Mouse (Mus musculus) heart, embryonic 13.5 days (tissue): ENCODE measurements around the gene Atm. TPM values are rescaled to one million over a fixed set of nuclear protein-coding genes. Genes with fewer than 3 reads are reported as not detected.

Experiments
- ATAC-seq: fragments of 200-750 bp; cut with Nextera tagmentation; 2 replicates; pipeline ENCODE4 v1.8.0; 2017; ENCODE audit warnings: moderate TSS enrichment; ENCODE audit not compliant: insufficient number of reproducible peaks, low FRiP score, low TSS enrichment; ENCODE audit errors: extremely low read depth
- H3K27ac ChIP-seq: fragments of 300-500 bp; sonication (generic); replicated peaks from 2 replicates; pipeline ENCODE4 v1.5.1; 2015; ENCODE audit warnings: moderate library complexity, mild to moderate bottlenecking, inconsistent platforms
- H3K27me3 ChIP-seq: fragments of 300-500 bp; sonication (generic); replicated peaks from 2 replicates; pipeline ENCODE4 v1.6.1; 2015; ENCODE audit warnings: mild to moderate bottlenecking, inconsistent platforms
- H3K36me3 ChIP-seq: fragments of 300-500 bp; sonication (generic); 2 replicates; pipeline ENCODE4 v1.6.1; 2015; ENCODE audit warnings: mild to moderate bottlenecking, inconsistent platforms
- H3K4me1 ChIP-seq: fragments of 300-500 bp; sonication (generic); 2 replicates; pipeline ENCODE4 v1.6.1; 2015; ENCODE audit warnings: inconsistent platforms
- H3K4me2 ChIP-seq: fragments of 300-500 bp; sonication (generic); 2 replicates; pipeline ENCODE4 v1.6.1; 2015; ENCODE audit warnings: inconsistent platforms, mild to moderate bottlenecking, moderate library complexity
- H3K4me3 ChIP-seq: fragments of 300-500 bp; sonication (generic); 2 replicates; pipeline ENCODE4 v1.5.1; 2015; ENCODE audit warnings: moderate library complexity, mild to moderate bottlenecking, inconsistent platforms
- H3K9ac ChIP-seq: fragments of 300-500 bp; sonication (generic); 2 replicates; pipeline ENCODE4 v1.6.1; 2015; ENCODE audit warnings: inconsistent platforms, mild to moderate bottlenecking, moderate library complexity
- H3K9me3 ChIP-seq: fragments of 300-500 bp; sonication (generic); 2 replicates; pipeline ENCODE4 v1.6.1; 2016; ENCODE audit warnings: inconsistent platforms
- WGBS: fragments of 180-500 bp; shearing (Covaris S2); methylation state at CpG from one replicate; pipeline ENCODE4 v1.1.7; 2015; ENCODE audit warnings: mixed read lengths; 5-methylcytosine and 5-hydroxymethylcytosine counted together
- polyA plus RNA-seq: library from polyadenylated mRNA; unstranded; fragments of >200 nt; fragmentation: Nextera tagmentation; extraction: Ambion mirVana; gene quantifications from 2 replicates; pipeline ENCODE4 v1.2.1, GENCODE M21; 2015

Gene Atm
- 6.0 and 7.8 TPM in 2 replicates for polyA plus RNA-seq

- Histone ChIP-seq H3K9ac (peak within 1 kb of the TSS; percentile 96), H3K9me3 (no peaks in the 10 kb centered on the region), H3K27ac (peak within 1 kb of the TSS; percentile 95), H3K27me3 (no peaks in the 10 kb centered on the region), H3K4me3 (peak within 1 kb of the TSS; percentile 98), H3K36me3 (peaks cover 13% of the 10 kb centered on the region), H3K4me2 (peak within 1 kb of the TSS; percentile 92), H3K4me1 (peaks cover 27% of the 10 kb centered on the region)
- under 1% methylated on average over 69 of the region's 69 CpGs for WGBS
- peak; percentile 99 for ATAC-seq
These were observed at the start of gene Atm, which contains the start of gene Npat for GRCm38 (mm10) chr9:53536558-53537320. TSS of gene Atm (minus strand) at chr9:53536740. TSS of gene Npat (plus strand) at chr9:53537047.

- H3K9me3 ChIP-seq = no peaks in the 10 kb centered on the region
- no peak overlapping the region for H3K9ac ChIP-seq
- peaks cover 91% of the 10 kb centered on the region for H3K36me3 ChIP-seq
- H3K27ac ChIP-seq = no peak overlapping the region
- 85% methylated on average over 4 of the region's 4 CpGs for WGBS
- no peak for ATAC-seq
- no peaks in the 10 kb centered on the region for H3K27me3 ChIP-seq
- no peak overlapping the region for H3K4me2 ChIP-seq
- no peak overlapping the region for H3K4me3 ChIP-seq
- H3K4me1 ChIP-seq = no peaks in the 10 kb centered on the region
These were observed 45.3 kb upstream of the Atm start for GRCm38 (mm10) chr9:53581870-53582269.

DNA sequence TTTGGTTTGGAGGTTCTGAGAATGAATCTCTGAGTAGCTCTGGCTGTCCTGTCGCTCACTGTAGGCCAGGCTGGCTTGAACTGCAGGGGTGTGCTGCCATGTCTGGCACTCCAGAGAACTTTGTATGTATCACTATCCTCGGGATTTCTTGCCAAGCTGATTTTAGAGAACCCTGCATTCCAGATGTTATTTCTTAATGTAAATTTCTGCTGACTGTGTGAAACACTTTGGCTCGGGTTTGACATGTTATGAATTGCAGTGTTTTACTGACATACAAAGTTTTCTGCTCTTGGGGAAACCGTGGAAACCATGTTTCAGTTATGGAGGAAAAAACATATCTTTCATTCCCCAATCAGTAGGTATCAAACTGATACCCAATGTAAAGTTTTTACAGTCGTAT is 39.2 kb upstream of the Atm start:
- Histone ChIP-seq H3K27me3 (no peaks in the 10 kb centered on the region), H3K9me3 (no peaks in the 10 kb centered on the region), H3K36me3 (peaks cover 79% of the 10 kb centered on the region), H3K4me3 (no peak overlapping the region), H3K4me2 (no peak overlapping the region), H3K27ac (no peak overlapping the region), H3K4me1 (no peaks in the 10 kb centered on the region), H3K9ac (no peak overlapping the region)
- ATAC-seq = no peak
- 83% methylated on average over 5 of the region's 5 CpGs for WGBS

DNA sequence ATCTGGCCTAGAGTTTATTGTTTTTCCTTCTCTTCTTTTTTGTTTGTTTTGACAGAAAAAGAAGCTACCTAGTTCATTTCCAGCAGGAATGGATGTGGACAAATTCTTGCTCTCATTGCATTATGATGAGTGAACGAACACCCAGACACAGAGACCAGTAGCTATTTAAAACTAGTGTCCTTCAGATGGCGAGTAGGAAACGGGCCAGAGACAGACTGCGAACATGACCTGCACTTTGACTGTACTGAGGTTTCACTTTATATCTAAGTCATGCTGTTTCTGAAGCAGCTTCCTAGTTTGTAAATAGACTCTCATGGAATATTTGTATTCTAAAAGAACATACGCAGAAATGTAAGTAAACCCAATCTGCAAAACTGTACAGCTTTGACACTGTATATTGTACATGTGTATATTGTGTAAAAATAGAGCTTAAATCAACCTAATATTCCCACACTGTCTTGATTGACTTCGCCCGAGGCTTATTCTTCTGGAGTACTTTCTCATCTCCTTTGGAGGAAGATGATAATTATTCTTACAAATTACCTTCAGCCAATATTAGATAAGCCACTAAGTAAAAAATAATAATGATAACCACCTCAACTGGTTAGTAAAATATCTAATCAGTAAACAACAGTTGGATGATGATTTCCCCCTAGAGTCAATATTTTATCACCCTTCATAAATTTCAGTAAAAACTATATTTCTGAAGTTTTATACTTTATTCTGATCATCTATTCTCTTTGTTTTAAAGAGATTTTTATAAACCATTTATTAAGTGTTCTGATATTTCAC is 36.2 kb upstream of the Atm start:
- Histone ChIP-seq H3K4me2 (no peak overlapping the region), H3K27me3 (no peaks in the 10 kb centered on the region), H3K27ac (no peak overlapping the region), H3K4me1 (no peaks in the 10 kb centered on the region), H3K9me3 (no peaks in the 10 kb centered on the region), H3K36me3 (peaks cover 75% of the 10 kb centered on the region), H3K4me3 (no peak overlapping the region), H3K9ac (no peak overlapping the region)
- no peak for ATAC-seq
- 73% methylated on average over 7 of the region's 7 CpGs for WGBS

- Histone ChIP-seq H3K27me3 (no peaks in the 10 kb centered on the region), H3K9me3 (no peaks in the 10 kb centered on the region), H3K4me1 (no peaks in the 10 kb centered on the region), H3K4me2 (no peak overlapping the region), H3K4me3 (no peak overlapping the region), H3K9ac (no peak overlapping the region), H3K36me3 (peaks cover 77% of the 10 kb centered on the region), H3K27ac (no peak overlapping the region)
- WGBS = 85% methylated on average over 6 of the region's 6 CpGs
- ATAC-seq = no peak
These were observed 34.1 kb upstream of the Atm start for GRCm38 (mm10) chr9:53570662-53571061.

DNA sequence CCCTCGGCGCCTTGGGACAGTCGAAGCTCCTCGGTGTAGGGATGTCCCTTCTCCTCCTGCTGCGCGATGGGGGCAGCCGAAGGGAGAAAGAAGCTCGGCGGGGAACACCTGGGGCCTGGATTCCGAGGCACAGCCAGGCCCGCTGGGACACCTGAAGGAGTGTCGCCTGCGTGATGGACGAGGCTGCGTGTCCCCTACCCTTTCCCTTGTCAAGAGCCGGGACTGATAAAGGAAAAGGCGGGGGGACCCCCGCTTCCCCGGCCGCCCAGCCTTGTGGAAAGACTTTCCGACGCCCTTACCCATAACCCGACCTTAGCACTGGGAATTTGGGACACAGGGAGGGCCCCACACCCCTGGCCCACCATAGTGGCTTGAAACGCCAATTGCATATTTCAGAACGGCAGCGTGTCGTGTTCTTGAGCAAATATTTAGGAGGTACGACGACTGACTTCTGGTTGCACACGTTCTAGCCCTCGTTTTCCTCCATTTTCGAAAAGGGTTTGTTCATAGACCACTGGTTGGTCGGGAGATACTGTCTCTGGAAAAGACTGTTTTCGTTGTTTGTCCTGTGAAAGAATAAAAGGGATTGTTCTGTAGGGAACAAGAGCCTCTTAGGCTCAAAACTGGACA is 911 bp upstream of the Atm start:
- Histone ChIP-seq H3K27me3 (no peaks in the 10 kb centered on the region), H3K4me3 (peak overlapping the region; percentile 98), H3K27ac (peak overlapping the region; percentile 95), H3K4me1 (peaks cover 27% of the 10 kb centered on the region), H3K4me2 (peak overlapping the region; percentile 83), H3K9me3 (no peaks in the 10 kb centered on the region), H3K36me3 (peaks cover 9% of the 10 kb centered on the region), H3K9ac (peak overlapping the region; percentile 96)
- WGBS = 0% methylated on average over 32 of the region's 34 CpGs
- ATAC-seq = no peak

DNA sequence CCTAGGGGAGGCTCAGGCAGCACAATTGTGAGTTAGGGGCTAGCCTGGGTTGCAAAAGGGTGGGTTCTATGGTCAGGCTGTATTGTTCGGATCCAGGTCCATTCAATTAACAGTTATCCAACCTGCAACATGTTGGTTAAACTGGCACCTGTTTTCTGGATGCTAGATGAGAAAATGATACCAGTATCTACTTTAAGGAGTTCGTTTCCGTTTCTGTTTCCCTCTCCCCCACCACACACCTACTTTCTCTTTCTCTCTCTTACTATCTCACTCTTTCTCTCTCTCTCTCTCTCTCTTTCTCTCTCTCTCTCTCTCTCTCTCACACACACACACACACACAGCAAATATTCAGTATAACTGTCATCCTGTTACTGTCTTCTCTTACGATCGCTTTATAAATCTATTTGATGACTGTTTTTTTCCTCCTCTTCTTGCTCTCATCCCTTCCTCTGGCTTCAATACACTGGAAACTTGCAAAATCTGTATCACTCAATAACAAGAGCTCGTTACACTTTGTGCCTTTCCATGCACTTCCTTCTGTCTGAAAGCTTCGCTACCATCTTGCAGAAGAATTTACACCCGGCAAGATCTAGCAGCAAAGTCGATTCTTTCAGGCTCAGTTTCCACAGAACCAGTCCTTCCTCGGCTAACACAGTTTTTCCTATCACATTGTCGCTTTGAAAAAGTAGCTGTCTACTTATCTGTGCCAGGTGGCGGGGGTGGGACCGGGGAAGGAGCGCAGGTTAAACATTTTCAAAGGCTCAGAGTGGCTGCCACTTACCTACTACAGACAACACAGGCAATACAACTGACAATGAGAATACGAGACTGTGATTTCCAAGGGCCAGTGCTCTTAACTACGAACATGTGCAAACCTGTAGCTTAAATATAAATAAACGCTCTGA is 872 bp downstream of the Atm start:
- H3K4me3 ChIP-seq = peak overlapping the region; percentile 98
- H3K27me3 ChIP-seq = no peaks in the 10 kb centered on the region
- peak overlapping the region; percentile 92 for H3K4me2 ChIP-seq
- no peak for ATAC-seq
- WGBS = 13% methylated on average over 17 of the region's 17 CpGs
- peaks cover 21% of the 10 kb centered on the region for H3K36me3 ChIP-seq
- peaks cover 27% of the 10 kb centered on the region for H3K4me1 ChIP-seq
- H3K9me3 ChIP-seq = no peaks in the 10 kb centered on the region
- H3K9ac ChIP-seq = peak overlapping the region; percentile 86
- H3K27ac ChIP-seq = peak overlapping the region; percentile 72

DNA sequence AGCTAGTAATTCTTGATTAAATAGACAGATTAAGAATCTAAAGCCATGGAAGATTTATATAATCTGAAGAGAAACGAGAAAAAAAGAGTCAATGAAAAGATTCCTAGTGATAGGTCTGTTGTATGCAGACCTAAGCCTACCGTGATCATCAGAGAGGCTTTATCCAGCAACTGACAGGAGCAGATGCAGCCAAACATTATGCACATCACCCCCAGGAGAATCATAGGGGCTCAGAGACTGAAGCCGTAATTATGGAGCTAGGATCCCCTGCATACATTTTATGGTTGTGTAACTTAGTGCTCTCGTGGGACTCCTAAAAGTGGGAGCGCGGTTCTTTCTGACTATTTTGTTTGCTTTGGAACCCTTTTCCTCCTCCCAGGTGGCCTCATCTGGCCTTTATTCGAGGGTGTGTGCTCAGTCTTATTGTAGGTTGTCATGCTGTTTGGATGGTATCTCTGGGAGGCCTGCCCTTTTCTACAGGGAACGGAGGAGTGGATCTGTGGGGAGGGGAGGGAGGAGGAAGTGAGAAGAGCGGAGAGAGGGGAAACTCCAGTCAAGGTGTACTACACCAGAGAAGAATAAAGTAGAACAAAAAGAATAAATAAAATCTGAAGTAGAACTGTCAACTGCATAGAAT is 19.0 kb downstream of the Atm start:
- ATAC-seq = no peak

DNA sequence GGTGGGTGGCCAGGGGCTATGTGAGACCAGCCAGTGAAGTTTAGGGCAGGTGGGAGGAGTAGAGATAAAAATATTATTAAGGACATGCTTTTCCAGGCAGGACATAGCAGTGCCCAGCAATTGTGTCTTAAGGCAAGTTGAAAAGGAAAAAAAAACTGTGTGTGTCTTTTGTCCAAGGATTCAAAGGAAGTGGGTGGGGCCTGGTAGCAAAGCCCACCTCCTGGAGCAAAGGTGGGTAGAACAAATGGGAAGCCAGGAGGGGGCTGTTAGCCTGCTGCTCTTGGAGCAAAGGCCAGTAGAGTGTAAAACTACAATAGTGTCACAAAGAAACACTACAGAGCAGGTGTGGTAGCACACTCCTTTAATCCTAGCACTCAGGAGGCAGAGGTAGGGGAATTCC is 22.4 kb downstream of the Atm start:
- no peak overlapping the region for H3K9ac ChIP-seq
- H3K9me3 ChIP-seq = no peaks in the 10 kb centered on the region
- H3K4me1 ChIP-seq = no peaks in the 10 kb centered on the region
- H3K36me3 ChIP-seq = peaks cover 41% of the 10 kb centered on the region
- H3K4me3 ChIP-seq = no peak overlapping the region
- H3K27me3 ChIP-seq = no peaks in the 10 kb centered on the region
- no peak for ATAC-seq
- no peak overlapping the region for H3K4me2 ChIP-seq
- H3K27ac ChIP-seq = no peak overlapping the region

More for the DNA sequence above, 19.0 kb downstream of the Atm start:
- Histone ChIP-seq H3K9me3 (no peaks in the 10 kb centered on the region), H3K27ac (no peak overlapping the region), H3K4me3 (no peak overlapping the region), H3K27me3 (no peaks in the 10 kb centered on the region), H3K36me3 (peaks cover 34% of the 10 kb centered on the region), H3K9ac (no peak overlapping the region), H3K4me1 (no peaks in the 10 kb centered on the region), H3K4me2 (no peak overlapping the region)
- WGBS = 72% methylated on average over 9 of the region's 9 CpGs

DNA sequence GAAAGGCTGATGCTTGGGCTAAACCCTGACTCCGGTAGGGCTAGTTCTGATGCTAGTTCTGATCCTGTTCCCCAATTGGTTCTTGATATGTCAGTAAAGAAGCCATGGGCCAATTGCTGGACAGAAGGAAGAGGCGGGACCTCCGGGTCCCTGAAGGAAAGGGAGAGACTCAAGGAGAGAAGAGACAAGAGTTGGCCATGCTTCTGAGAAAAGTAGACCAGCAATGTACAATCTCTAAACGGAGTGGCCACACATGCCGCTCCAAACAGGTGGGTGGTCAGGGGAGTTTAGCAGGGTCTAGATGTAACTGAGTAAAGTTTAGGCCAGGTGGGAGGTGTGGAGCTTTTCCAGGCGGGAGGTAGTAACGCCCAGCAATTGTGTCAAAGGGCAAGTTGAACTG is 28.5 kb downstream of the Atm start:
- Histone ChIP-seq H3K9me3 (no peaks in the 10 kb centered on the region), H3K4me1 (no peaks in the 10 kb centered on the region), H3K36me3 (peaks cover 51% of the 10 kb centered on the region), H3K4me2 (no peak overlapping the region), H3K27ac (no peak overlapping the region), H3K27me3 (no peaks in the 10 kb centered on the region), H3K9ac (no peak overlapping the region), H3K4me3 (no peak overlapping the region)
- ATAC-seq = no peak
- WGBS = 83% methylated on average over 7 of the region's 7 CpGs
